Mouse (Mus musculus) thymus, postnatal 25 days (tissue): Measurements from ENCODE around the gene Cd79b.

ENCODE experiments used
- DNase-seq: peaks from one replicate; pipeline ENCODE4 v3.0.0; 2022

The Cd79b gene

GRCm38 (mm10) chr11:106272644-106273310, 41.8 kb downstream of the Cd79b start, which contains the start of gene Smarcd2:
Gene Smarcd2, minus strand, starts transcription at chr11:106272972.
- DNase-seq, result peak; percentile 99

DNA sequence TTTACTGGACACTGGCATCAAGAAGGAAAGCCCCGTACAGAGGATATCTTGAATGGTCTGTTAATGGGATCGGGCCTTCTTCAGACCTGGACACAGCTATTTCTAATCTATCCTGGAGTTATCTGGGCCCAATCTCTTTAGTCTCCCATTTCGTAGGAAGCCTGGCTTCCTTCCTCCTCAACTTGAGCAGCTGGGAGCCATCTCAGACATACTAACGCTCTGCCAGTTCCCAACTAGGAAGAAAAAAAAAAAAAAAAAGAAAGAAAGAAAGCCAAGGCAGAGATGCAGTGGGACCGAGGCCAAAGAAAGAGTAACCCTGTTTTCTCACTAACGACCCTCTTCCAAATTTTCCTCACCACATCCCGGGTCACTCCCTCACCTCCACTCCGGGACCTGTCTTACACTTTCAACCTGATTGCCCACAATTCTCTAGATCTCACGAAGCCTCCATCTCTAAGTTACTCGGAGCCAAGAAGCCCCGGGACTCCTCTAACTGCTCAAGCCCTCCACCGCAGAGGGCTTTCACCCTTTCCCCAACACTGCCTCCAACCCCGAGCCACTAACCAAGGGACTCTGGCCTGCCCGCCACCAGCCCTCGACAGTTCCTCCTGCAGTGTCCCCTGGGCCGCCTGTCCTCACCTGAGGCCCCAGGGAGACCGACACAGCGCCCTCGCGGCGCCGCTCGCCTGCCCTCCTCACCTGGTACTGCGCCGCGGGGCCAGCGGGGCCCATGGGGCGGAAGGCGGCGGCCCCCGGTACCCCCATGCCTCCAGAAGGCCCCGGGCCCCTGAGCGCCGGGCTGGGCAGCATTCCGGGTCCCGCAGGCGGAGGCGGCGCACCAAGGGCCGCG, 42.5 kb downstream of the Cd79b start:
- DNase-seq, result no peak

DNA sequence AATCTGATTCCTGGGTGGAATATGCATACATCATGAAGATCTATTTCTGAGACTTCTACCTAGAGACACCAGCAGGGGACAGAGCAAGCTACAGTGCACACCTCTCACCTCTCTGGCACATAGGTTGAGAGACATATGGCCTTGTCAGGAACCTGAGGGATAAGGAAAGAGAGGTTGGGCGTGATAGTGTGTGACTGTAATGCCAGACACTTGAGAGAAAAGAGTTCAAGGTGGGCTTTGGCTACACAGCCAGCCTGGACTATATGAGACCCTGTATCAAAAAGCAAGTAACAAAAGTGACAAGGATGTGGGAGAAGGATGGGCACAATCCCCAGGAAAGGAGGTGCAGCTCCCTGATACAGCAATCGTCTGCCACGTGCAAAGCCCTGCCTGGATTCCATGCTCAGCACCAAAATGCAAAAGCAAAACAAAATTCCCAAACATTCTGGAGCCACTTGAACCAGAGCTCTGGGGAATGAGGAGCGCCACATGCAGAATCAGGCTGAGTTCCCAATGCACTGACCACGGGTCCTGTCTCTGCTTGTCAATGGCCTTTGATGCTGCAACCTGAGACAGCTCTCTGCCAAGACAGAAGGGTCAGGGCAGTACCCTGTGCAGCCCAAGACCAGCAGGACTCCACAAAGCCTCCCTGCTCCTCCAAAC, 43.3 kb downstream of the Cd79b start:
- no peak for DNase-seq

GRCm38 (mm10) chr11:106269060-106269431, 45.5 kb downstream of the Cd79b start:
- DNase-seq, result peak; percentile 77

DNA sequence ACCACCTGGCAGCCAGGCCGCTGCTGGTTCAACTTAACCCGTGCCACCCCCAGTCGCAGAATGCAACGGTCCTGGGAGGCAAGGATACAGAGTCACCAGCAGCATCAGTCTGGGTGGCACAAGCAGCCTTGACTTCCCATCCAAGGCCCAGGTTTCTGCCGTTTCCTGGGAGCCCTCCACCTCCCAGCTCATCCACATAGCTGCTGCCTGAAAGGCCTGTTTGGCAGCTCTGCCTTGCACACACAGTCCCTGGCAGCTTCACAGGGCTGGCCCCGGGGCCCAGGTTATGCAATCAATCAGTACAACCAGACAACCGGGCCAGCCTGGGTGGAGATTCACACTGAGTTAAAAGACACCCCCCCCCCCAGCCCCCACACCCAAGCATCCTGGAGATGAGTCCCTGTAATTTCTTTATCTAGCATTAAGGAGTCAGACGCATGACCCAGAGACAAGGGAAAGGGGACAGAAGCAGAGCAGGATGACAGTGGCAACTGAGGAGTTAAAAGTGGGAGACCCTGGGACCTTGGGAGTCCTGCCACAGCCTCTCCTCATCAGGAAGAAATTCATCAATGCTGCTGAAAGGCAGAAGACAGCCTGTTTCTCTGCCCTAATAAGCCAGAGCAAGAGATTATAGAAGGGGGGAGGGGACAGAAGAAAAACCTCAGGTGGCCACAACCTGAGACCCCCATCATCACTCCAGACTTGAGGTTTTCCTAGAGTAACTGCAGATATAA, 46.1 kb downstream of the Cd79b start:
- no peak for DNase-seq

DNA sequence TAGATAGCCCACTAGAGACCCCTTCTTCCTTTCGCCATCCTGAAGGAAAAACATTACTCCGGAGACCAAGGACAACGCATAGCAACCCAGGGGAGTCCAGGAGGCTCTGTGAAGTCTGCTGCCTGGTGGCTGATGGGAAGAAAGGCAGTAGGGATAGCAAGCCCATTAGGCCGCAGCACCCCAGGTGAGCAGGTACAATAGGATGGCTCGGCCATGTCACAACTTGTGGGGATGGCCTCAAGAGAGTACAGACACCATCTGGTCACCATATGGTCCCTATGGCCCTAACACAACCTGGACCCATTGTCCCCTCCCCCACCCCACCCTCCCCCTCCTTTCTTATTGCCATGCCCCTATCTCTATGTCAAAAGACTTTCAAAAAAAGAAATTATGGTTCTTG, 46.7 kb downstream of the Cd79b start:
- no peak for DNase-seq

GRCm38 (mm10) chr11:106267311-106267852, 47.2 kb downstream of the Cd79b start:
- DNase-seq, result no peak

DNA sequence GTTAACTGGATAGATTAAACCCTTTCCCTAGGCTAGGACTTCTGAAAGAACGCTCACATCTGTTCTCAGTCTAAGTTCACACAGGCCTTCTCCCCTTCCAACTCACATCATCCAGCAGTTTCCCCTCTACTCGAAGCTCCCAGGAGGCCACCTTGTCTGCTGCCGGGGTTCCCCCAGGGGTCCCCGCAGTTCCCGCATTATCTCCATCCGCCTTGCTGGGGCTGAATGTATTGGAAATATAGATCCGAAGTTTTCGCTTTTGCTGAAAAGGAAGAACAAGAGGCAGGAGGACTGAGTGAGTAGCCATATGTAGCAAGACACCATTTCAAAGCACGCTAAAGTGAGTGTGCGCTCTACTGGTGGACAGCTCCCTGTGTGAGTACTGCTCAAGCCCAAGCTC, 48.1 kb downstream of the Cd79b start:
- no peak for DNase-seq

DNA sequence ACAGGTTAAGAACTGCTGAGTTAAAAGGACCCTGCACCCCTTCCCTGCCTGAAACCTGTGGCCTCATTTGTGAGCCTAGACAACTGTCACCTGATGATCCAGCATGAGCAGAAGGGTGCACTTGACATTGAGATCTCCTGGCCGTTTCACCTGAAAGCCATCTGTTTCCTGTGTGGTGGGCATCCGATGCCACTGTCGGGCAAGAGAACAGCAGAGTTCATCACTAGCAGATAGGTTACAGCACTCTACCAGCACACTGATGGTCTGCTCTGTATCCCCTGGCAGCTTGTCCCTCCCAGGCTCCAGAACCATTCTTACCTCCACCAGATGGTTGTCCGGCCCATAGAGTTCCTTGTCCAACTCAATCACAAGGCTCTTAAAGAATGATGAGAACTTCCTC, 49.0 kb downstream of the Cd79b start:
- DNase-seq, result no peak

DNA sequence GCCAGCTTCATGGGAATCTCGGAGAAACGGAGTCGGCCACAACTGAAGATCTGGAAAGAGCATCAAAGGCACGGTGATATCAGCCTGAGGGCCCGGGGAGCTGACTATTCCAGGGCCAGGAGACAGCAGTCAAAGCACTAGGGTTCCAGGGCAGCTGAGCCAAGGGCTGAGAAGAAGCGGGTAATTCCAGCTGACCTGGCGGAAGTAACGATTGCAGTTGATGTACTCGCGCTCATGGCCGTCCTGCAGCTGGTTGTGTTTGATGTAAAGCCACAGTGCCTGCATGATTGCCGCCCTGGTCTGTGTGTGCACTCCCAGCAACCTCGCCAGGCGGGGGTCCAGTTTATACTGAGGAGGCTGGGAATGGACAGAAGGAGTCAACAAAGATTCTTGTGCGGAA, 49.6 kb downstream of the Cd79b start:
- no peak for DNase-seq

- DNase-seq, result no peak
Measured at GRCm38 (mm10) chr11:106263963-106264362, 50.6 kb downstream of the Cd79b start.
